Mouse (Mus musculus) lung, adult 10 weeks (tissue): Measurements from ENCODE around the gene Gm4631. TPM values are rescaled to one million over a fixed set of nuclear protein-coding genes. Genes with fewer than 3 reads are reported as not detected.

ENCODE experiments used
- polyA plus RNA-seq: library from polyadenylated mRNA; stranded (reverse); fragments of 350-450 nt; fragmentation: Illumina TruSeq; extraction: RNeasy Lipid Tissue Mini Kit (QIAGEN cat#74804); gene quantifications from one replicate; pipeline ENCODE4 v1.2.3, GENCODE M21; 2014; ENCODE audit warnings: low read depth, low replicate concordance; ENCODE audit not compliant: insufficient read depth

Gene Gm4631
- polyA plus RNA-seq = 11.9 TPM

DNA sequence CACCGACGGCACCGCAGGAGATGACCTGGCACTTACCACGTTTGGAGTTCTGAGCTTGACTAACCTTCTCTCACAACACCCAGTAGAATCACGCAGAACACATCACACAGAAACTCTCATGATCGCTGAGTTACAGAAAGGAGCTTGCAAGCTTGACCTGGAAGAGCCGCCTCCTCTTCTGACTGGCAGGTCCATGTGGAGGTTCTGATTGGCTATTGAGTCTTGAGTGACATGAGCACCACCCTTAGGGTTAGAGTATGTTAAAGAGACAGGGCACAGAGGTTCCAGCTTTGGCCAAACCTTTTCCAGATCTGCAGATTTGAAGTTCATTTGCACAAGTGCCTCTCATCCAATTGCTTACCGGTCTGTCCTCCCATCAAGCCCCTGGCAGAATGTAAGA is at the start of gene Gm4631:
Gm4631 (minus strand) TSS at position 101 of the 400 bp plus-strand sequence.

DNA sequence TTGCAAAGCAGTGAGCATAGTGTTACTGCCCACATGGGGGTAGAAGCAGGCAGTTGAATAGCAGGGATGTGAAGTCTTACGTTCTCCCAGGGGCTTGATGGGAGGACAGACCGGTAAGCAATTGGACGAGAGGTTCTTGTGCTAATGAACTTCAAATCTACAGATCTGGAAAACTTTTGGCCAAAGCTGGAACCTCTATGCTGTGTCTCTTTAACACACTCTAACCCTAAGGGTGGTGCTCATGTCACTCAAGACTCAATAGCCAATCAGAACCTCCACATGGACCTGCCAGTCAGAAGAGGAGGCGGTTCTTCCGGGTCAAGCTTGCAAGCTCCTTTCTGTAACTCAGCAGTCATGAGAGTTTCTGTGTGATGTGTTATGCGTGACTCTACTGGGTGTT is 34.1 kb upstream of the Gm4631 start, which contains the start of gene Zfp968:
Zfp968 (plus strand) TSS at position 301 of the 400 bp plus-strand sequence.

DNA sequence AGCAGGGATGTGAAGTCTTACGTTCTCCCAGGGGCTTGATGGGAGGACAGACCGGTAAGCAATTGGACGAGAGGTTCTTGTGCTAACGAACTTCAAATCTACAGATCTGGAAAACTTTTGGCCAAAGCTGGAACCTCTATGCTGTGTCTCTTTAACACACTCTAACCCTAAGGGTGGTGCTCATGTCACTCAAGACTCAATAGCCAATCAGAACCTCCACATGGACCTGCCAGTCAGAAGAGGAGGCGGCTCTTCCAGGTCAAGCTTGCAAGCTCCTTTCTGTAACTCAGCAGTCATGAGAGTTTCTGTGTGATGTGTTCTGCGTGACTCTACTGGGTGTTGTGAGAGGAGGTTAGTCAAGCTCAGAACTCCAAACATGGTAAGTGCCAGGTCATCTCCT is 63.2 kb downstream of the Gm4631 start, which contains the start of gene Gm14440:
Gm14440 (plus strand) TSS at position 301 of the 400 bp plus-strand sequence.

Other genes with a start within 250 kb of the Gm4631 start
- gene Gm14399, start 196.2 kb downstream of the Gm4631 start, polyA plus RNA-seq = 2.5 TPM
- 0.27 TPM for gene Gm14443, start 162.3 kb downstream of the Gm4631 start, polyA plus RNA-seq
- 3.4 TPM for gene Gm14391, start 131.3 kb downstream of the Gm4631 start, polyA plus RNA-seq
- gene Gm14440, start 63.1 kb downstream of the Gm4631 start, polyA plus RNA-seq = 2.4 TPM
- gene Zfp968, start 34.2 kb upstream of the Gm4631 start, polyA plus RNA-seq = 2.8 TPM
- gene Gm4724, start 97.6 kb upstream of the Gm4631 start, polyA plus RNA-seq = 15.3 TPM
- 3.5 TPM for gene Zfp965, start 131.8 kb upstream of the Gm4631 start, polyA plus RNA-seq